Mouse (Mus musculus) embryonic facial prominence, embryonic 13.5 days (tissue): ENCODE results near the gene Olfr1094. TPM values are rescaled to one million over a fixed set of nuclear protein-coding genes. Genes with fewer than 3 reads are reported as not detected.

ENCODE experiments used
- ATAC-seq: fragments of 200-750 bp; cut with Nextera tagmentation; 2 replicates; pipeline ENCODE4 v1.8.0; 2017; ENCODE audit warnings: low read depth; ENCODE audit not compliant: insufficient number of reproducible peaks, insufficient read depth, low FRiP score, low TSS enrichment
- H3K27ac ChIP-seq: fragments of 300-500 bp; sonication (generic); 2 replicates; pipeline ENCODE4 v1.5.1; 2015; ENCODE audit warnings: moderate library complexity, mild to moderate bottlenecking, inconsistent platforms
- H3K27me3 ChIP-seq: fragments of 300-500 bp; sonication (generic); 2 replicates; pipeline ENCODE4 v1.6.1; 2015; ENCODE audit warnings: mild to moderate bottlenecking, inconsistent platforms
- H3K36me3 ChIP-seq: fragments of 300-500 bp; sonication (generic); 2 replicates; pipeline ENCODE4 v1.6.1; 2015; ENCODE audit warnings: mild to moderate bottlenecking, inconsistent platforms
- H3K4me1 ChIP-seq: fragments of 300-500 bp; sonication (generic); 2 replicates; pipeline ENCODE4 v1.6.1; 2015; ENCODE audit warnings: inconsistent platforms
- H3K4me2 ChIP-seq: fragments of 300-500 bp; sonication (generic); 2 replicates; pipeline ENCODE4 v1.6.1; 2015; ENCODE audit warnings: moderate library complexity, mild to moderate bottlenecking, inconsistent platforms
- H3K4me3 ChIP-seq: fragments of 300-500 bp; sonication (generic); 2 replicates; pipeline ENCODE4 v1.5.1; 2015; ENCODE audit warnings: mild to moderate bottlenecking, inconsistent platforms
- H3K9ac ChIP-seq: fragments of 300-500 bp; sonication (generic); 2 replicates; pipeline ENCODE4 v1.6.1; 2015; ENCODE audit warnings: mild to moderate bottlenecking, inconsistent platforms
- H3K9me3 ChIP-seq: fragments of 300-500 bp; sonication (generic); 2 replicates; pipeline ENCODE4 v1.6.1; 2016; ENCODE audit warnings: inconsistent platforms
- WGBS: fragments of 180-500 bp; shearing (Covaris S2); methylation state at CpG from one replicate; pipeline ENCODE4 v1.1.7; 2015; ENCODE audit warnings: mixed read lengths; 5-methylcytosine and 5-hydroxymethylcytosine counted together
- polyA plus RNA-seq: library from polyadenylated mRNA; unstranded; fragments of >200 nt; fragmentation: Nextera tagmentation; extraction: Ambion mirVana; gene quantifications from 2 replicates; pipeline ENCODE4 v1.2.1, GENCODE M21; 2015

The Olfr1094 gene
- not detected in 2 replicates for polyA plus RNA-seq

- H3K36me3 ChIP-seq, result no peaks in the 10 kb centered on the region
- H3K4me1 ChIP-seq, result no peaks in the 10 kb centered on the region
- no peak within 1 kb of the TSS for H3K27ac ChIP-seq
- H3K9me3 ChIP-seq, result no peaks in the 10 kb centered on the region
- H3K4me3 ChIP-seq, result no peak within 1 kb of the TSS
- no peaks in the 10 kb centered on the region for H3K27me3 ChIP-seq
- H3K9ac ChIP-seq, result no peak within 1 kb of the TSS
- no peak for ATAC-seq
- no peak within 1 kb of the TSS for H3K4me2 ChIP-seq
These were observed at the start of gene Olfr1094 for GRCm38 (mm10) chr2:86824363-86824762. Olfr1094 (plus strand) TSS chr2:86824663.

GRCm38 (mm10) chr2:86782179-86782578, 42.3 kb upstream of the Olfr1094 start, which contains the start of gene Olfr1093:
Olfr1093 (plus strand) TSS chr2:86782479.
- no peaks in the 10 kb centered on the region for H3K27me3 ChIP-seq
- no peak within 1 kb of the TSS for H3K4me2 ChIP-seq
- H3K4me1 ChIP-seq, result no peaks in the 10 kb centered on the region
- H3K36me3 ChIP-seq, result no peaks in the 10 kb centered on the region
- no peak within 1 kb of the TSS for H3K9ac ChIP-seq
- no peak within 1 kb of the TSS for H3K4me3 ChIP-seq
- WGBS, result 73% methylated on average over 2 of the region's 2 CpGs
- H3K27ac ChIP-seq, result no peak within 1 kb of the TSS
- H3K9me3 ChIP-seq, result no peaks in the 10 kb centered on the region
- no peak for ATAC-seq

GRCm38 (mm10) chr2:86809918-86810317, 14.5 kb upstream of the Olfr1094 start, which contains the start of gene Olfr141:
Olfr141 (minus strand) TSS chr2:86810018.
- H3K4me1 ChIP-seq, result no peaks in the 10 kb centered on the region
- no peaks in the 10 kb centered on the region for H3K36me3 ChIP-seq
- H3K27me3 ChIP-seq, result no peaks in the 10 kb centered on the region
- H3K9me3 ChIP-seq, result no peaks in the 10 kb centered on the region
- H3K27ac ChIP-seq, result no peak within 1 kb of the TSS
- no peak within 1 kb of the TSS for H3K4me2 ChIP-seq
- ATAC-seq, result no peak
- no peak within 1 kb of the TSS for H3K9ac ChIP-seq
- H3K4me3 ChIP-seq, result no peak within 1 kb of the TSS

- WGBS, result 90% methylated on average over 3 of the region's 3 CpGs
- no peak for ATAC-seq
- no peak within 1 kb of the TSS for H3K4me3 ChIP-seq
- H3K9me3 ChIP-seq, result no peaks in the 10 kb centered on the region
- H3K27ac ChIP-seq, result no peak within 1 kb of the TSS
- H3K4me1 ChIP-seq, result no peaks in the 10 kb centered on the region
- no peaks in the 10 kb centered on the region for H3K36me3 ChIP-seq
- no peak within 1 kb of the TSS for H3K9ac ChIP-seq
- H3K4me2 ChIP-seq, result no peak within 1 kb of the TSS
- H3K27me3 ChIP-seq, result no peaks in the 10 kb centered on the region
These were observed 27.1 kb downstream of the Olfr1094 start, which contains the start of gene Olfr1095 for GRCm38 (mm10) chr2:86851596-86851995. Olfr1095 (minus strand) TSS chr2:86851696.

- H3K4me3 ChIP-seq, result no peak within 1 kb of the TSS
- no peaks in the 10 kb centered on the region for H3K4me1 ChIP-seq
- H3K27ac ChIP-seq, result no peak within 1 kb of the TSS
- no peaks in the 10 kb centered on the region for H3K9me3 ChIP-seq
- H3K4me2 ChIP-seq, result no peak within 1 kb of the TSS
- WGBS, result 66% methylated on average over 1 of the region's 1 CpGs
- no peak for ATAC-seq
- H3K27me3 ChIP-seq, result no peaks in the 10 kb centered on the region
- H3K36me3 ChIP-seq, result no peaks in the 10 kb centered on the region
- H3K9ac ChIP-seq, result no peak within 1 kb of the TSS
These were observed 50.2 kb downstream of the Olfr1094 start, which contains the start of gene Gm13723 for GRCm38 (mm10) chr2:86874702-86875101. Gm13723 (minus strand) TSS chr2:86874802.

Other genes starting within 250 kb of the Olfr1094 start
- gene Olfr1082, start 225.7 kb upstream of the Olfr1094 start, polyA plus RNA-seq, result not detected in 2 replicates
- not detected in 2 replicates for gene Olfr1084, start 184.9 kb upstream of the Olfr1094 start, polyA plus RNA-seq
- gene Olfr1085, start 162.6 kb upstream of the Olfr1094 start, polyA plus RNA-seq, result not detected in 2 replicates
- not detected in 2 replicates for gene Olfr1086, start 144.6 kb upstream of the Olfr1094 start, polyA plus RNA-seq
- gene Olfr1087, start 126.3 kb upstream of the Olfr1094 start, polyA plus RNA-seq, result not detected in 2 replicates
- not detected in 2 replicates for gene Olfr1089, start 91.0 kb upstream of the Olfr1094 start, polyA plus RNA-seq
- not detected in 2 replicates for gene Olfr1090, start 65.7 kb upstream of the Olfr1094 start, polyA plus RNA-seq
- gene Olfr1093, start 42.2 kb upstream of the Olfr1094 start, polyA plus RNA-seq, result not detected in 2 replicates
- not detected in 2 replicates for gene Olfr141, start 14.6 kb upstream of the Olfr1094 start, polyA plus RNA-seq
- not detected in 2 replicates for gene Olfr1095, start 27.0 kb downstream of the Olfr1094 start, polyA plus RNA-seq
- gene Gm13723, start 50.1 kb downstream of the Olfr1094 start, polyA plus RNA-seq, result not detected in 2 replicates
- not detected in 2 replicates for gene Olfr1097, start 67.6 kb downstream of the Olfr1094 start, polyA plus RNA-seq
- not detected in 2 replicates for gene Olfr1098, start 99.9 kb downstream of the Olfr1094 start, polyA plus RNA-seq
- not detected in 2 replicates for gene Olfr1099, start 136.0 kb downstream of the Olfr1094 start, polyA plus RNA-seq
- gene Olfr1100, start 155.3 kb downstream of the Olfr1094 start, polyA plus RNA-seq, result not detected in 2 replicates
- gene Olfr1101, start 166.6 kb downstream of the Olfr1094 start, polyA plus RNA-seq, result not detected in 2 replicates
- gene Olfr1102, start 173.7 kb downstream of the Olfr1094 start, polyA plus RNA-seq, result not detected in 2 replicates
- not detected in 2 replicates for gene Olfr1104, start 202.4 kb downstream of the Olfr1094 start, polyA plus RNA-seq
- not detected in 2 replicates for gene Olfr1105, start 211.9 kb downstream of the Olfr1094 start, polyA plus RNA-seq
- not detected in 2 replicates for gene Olfr1106, start 227.6 kb downstream of the Olfr1094 start, polyA plus RNA-seq